14 mouse cellular contexts compared by ENCODE assay signal in genomic region chr17:32877471-32878171, GRCm38 (mm10). TPM values are rescaled to one million over a fixed set of nuclear protein-coding genes. Genes with fewer than 3 reads are reported as not detected.
DNase-seq lines count a peak whose midpoint lies in the region; ATAC-seq and TF ChIP-seq lines count a peak whose summit lies in the region.
"Had no signal": no experiment of that assay in that cellular context is flagged by ENCODE, and none has a peak within 500 bp of the region (broad histone marks: within the 10 kb centered on the region; RNA-seq: fewer than 3 reads in every experiment).

No protein-coding gene starts in this region.

- H3K36me3 ChIP-seq in heart, embryonic 10.5 days = peaks cover 27% of the 10 kb centered on the region
- no peaks in the 10 kb centered on the region for H3K36me3 ChIP-seq in lung, postnatal 0 days (ENCODE audit: insufficient read depth, low read length)
- no peaks in the 10 kb centered on the region; the same call in 1 of the 2 replicates for H3K36me3 ChIP-seq in limb, embryonic 11.5 days (ENCODE audit: control insufficient read depth, insufficient read depth, low read length)
- H3K36me3 ChIP-seq in hindbrain, embryonic 16.5 days (ENCODE audit: control insufficient read depth, insufficient read depth, low read length) = peaks cover 19% of the 10 kb centered on the region

- no peaks in the 10 kb centered on the region for H3K9me3 ChIP-seq in heart, embryonic 10.5 days
- no peaks in the 10 kb centered on the region for H3K9me3 ChIP-seq in lung, postnatal 0 days (ENCODE audit: low read length)
- no peaks in the 10 kb centered on the region for H3K9me3 ChIP-seq in limb, embryonic 11.5 days (ENCODE audit: control insufficient read depth, low read length)
- no peaks in the 10 kb centered on the region for H3K9me3 ChIP-seq in hindbrain, embryonic 16.5 days (ENCODE audit: control insufficient read depth, low read length)
- H3K9me3 ChIP-seq: forebrain, embryonic 10.5 days had no signal

- H3K4me3 ChIP-seq in heart, embryonic 10.5 days = peak overlapping the region; percentile 45
- no peak overlapping the region for H3K4me3 ChIP-seq in lung, postnatal 0 days (ENCODE audit: low read depth, low read length)
- no peak overlapping the region for H3K4me3 ChIP-seq in limb, embryonic 11.5 days (ENCODE audit: low read depth, low read length)
- no peak overlapping the region for H3K4me3 ChIP-seq in hindbrain, embryonic 16.5 days (ENCODE audit: low read length)
- H3K4me3 ChIP-seq: forebrain, embryonic 10.5 days; layer of hippocampus, adult 2 months had no signal

- no peak overlapping the region for H3K27ac ChIP-seq in heart, embryonic 10.5 days
- no peak overlapping the region for H3K27ac ChIP-seq in lung, postnatal 0 days (ENCODE audit: low read length)
- H3K27ac ChIP-seq in limb, embryonic 11.5 days (replicated peaks; ENCODE audit: low read depth, low read length) = no peak overlapping the region
- H3K27ac ChIP-seq in hindbrain, embryonic 16.5 days (ENCODE audit: low read depth, low read length) = no peak overlapping the region
- H3K27ac ChIP-seq: forebrain, embryonic 10.5 days; layer of hippocampus, adult 2 months had no signal

- no peak overlapping the region for H3K9ac ChIP-seq in lung, postnatal 0 days (replicated peaks; ENCODE audit: low read depth)
- H3K9ac ChIP-seq in limb, embryonic 11.5 days (ENCODE audit: low read length) = peak overlapping the region; percentile 37
- H3K9ac ChIP-seq in hindbrain, embryonic 16.5 days (ENCODE audit: low read depth, low read length) = no peak overlapping the region

- peaks cover 7% of the 10 kb centered on the region for H3K4me1 ChIP-seq in heart, embryonic 10.5 days
- no peaks in the 10 kb centered on the region; the same call in 1 of the 2 replicates for H3K4me1 ChIP-seq in lung, postnatal 0 days (ENCODE audit: insufficient read depth, low read depth, low read length)
- H3K4me1 ChIP-seq in limb, embryonic 11.5 days (ENCODE audit: control insufficient read depth, insufficient read depth, low read length) = peaks cover 7% of the 10 kb centered on the region
- no peaks in the 10 kb centered on the region for H3K4me1 ChIP-seq in hindbrain, embryonic 16.5 days (ENCODE audit: control insufficient read depth, insufficient read depth, low read depth, low read length)

- H3K27me3 ChIP-seq in heart, embryonic 10.5 days (ENCODE audit: insufficient read depth, poor library complexity, severe bottlenecking) = peaks cover 18% of the 10 kb centered on the region
- H3K27me3 ChIP-seq in lung, postnatal 0 days (replicated peaks; ENCODE audit: insufficient read depth, low read length) = no peaks in the 10 kb centered on the region
- H3K27me3 ChIP-seq in limb, embryonic 11.5 days (ENCODE audit: control insufficient read depth, insufficient read depth, low read length) = no peaks in the 10 kb centered on the region
- no peaks in the 10 kb centered on the region for H3K27me3 ChIP-seq in hindbrain, embryonic 16.5 days (replicated peaks; ENCODE audit: control insufficient read depth, insufficient read depth, low read length)

- no peak for ATAC-seq in lung, postnatal 0 days
- no peak for ATAC-seq in limb, embryonic 11.5 days (ENCODE audit: insufficient number of reproducible peaks, low FRiP score, low TSS enrichment, low read depth)
- no peak for ATAC-seq in hindbrain, embryonic 16.5 days

- TF ChIP-seq EP300 in lung, postnatal 0 days (IDR thresholded peaks at IDR 0.05) = no peak

- 3% methylated on average over 22 of the region's 22 CpGs for WGBS in heart, embryonic 10.5 days
- WGBS in lung, postnatal 0 days = 3% methylated on average over 22 of the region's 22 CpGs
- WGBS in limb, embryonic 11.5 days = 6% methylated on average over 22 of the region's 22 CpGs
- WGBS in hindbrain, embryonic 16.5 days = 13% methylated on average over 22 of the region's 22 CpGs

- no peak for TF ChIP-seq CTCF in lung, postnatal 0 days (IDR thresholded peaks at IDR 0.05)

- DNase-seq in heart, embryonic 10.5 days (ENCODE audit: low spot score) = no peak
- DNase-seq in heart, adult 18-20 months = no peak
- DNase-seq in lung, postnatal 0 days (ENCODE audit: low spot score) = peak; percentile 35
- no peak for DNase-seq in lung, postnatal 10 days
- DNase-seq in limb, embryonic 11.5 days (ENCODE audit: low spot score) = peak; percentile 31
- DNase-seq in yolk sac, embryonic 10.5 days (ENCODE audit: low spot score) = peak; percentile 14
- no peak for DNase-seq in layer of hippocampus, adult 18-20 months (ENCODE audit: low spot score in 2 of 2)
- DNase-seq: cerebellum, adult 11 months; lung, postnatal 14 days; right cerebral cortex, adult 18-20 months had no signal

- H3K4me2 ChIP-seq in lung, postnatal 0 days (replicated peaks; ENCODE audit: low read depth, low read length) = peak overlapping the region; percentile 25
- peak overlapping the region; percentile 51 for H3K4me2 ChIP-seq in limb, embryonic 11.5 days (ENCODE audit: low read depth, severe bottlenecking)
- no peak overlapping the region for H3K4me2 ChIP-seq in hindbrain, embryonic 16.5 days (ENCODE audit: low read length)

RNA-seq across cellular contexts. Expression of gene Zfp870, which starts 13.8 kb away (rescaled TPM):
- 4.7 and 5.3 TPM in 2 replicates for polyA plus RNA-seq in heart, embryonic 10.5 days (2016; fragmentation: Nextera tagmentation; extraction: Ambion mirVana)
- 1 to 10 TPM; 6.1 to 7.8 TPM for total RNA-seq in heart, adult 18-20 months (2021)
- 3.9 and 4.9 TPM in 2 replicates for polyA plus RNA-seq in lung, postnatal 0 days (2015; fragmentation: Nextera tagmentation; extraction: Ambion mirVana)
- 8.4 and 9.8 TPM in 2 replicates for polyA plus RNA-seq in limb, embryonic 11.5 days (2014; fragmentation: Nextera tagmentation; extraction: Ambion mirVana)
- polyA plus RNA-seq in hindbrain, embryonic 16.5 days (2015; fragmentation: Nextera tagmentation; extraction: Ambion mirVana) = 8.2 and 9.2 TPM in 2 replicates
- total RNA-seq in layer of hippocampus, adult 18-20 months (2021) = 10 to 100 TPM in 1 of 2 experiments, 1 to 10 TPM in 1; 9.9 to 11.1 TPM

RNA-seq across cellular contexts. Expression of gene Cyp4f14, which starts 39.5 kb away (rescaled TPM):
- polyA plus RNA-seq in heart, embryonic 10.5 days (2016; fragmentation: Nextera tagmentation; extraction: Ambion mirVana) = not detected in 2 replicates
- under 1 TPM in 1 of 2 experiments, not detected in 1; 0.22 TPM for total RNA-seq in heart, adult 18-20 months (2021)
- not detected in 2 replicates for polyA plus RNA-seq in lung, postnatal 0 days (2015; fragmentation: Nextera tagmentation; extraction: Ambion mirVana)
- polyA plus RNA-seq in limb, embryonic 11.5 days (2014; fragmentation: Nextera tagmentation; extraction: Ambion mirVana) = 0.09 TPM in 1 of 2 replicates, not detected in the other
- polyA plus RNA-seq in hindbrain, embryonic 16.5 days (2015; fragmentation: Nextera tagmentation; extraction: Ambion mirVana) = not detected in 2 replicates
- 1 to 10 TPM; 4.3 to 5.5 TPM for total RNA-seq in layer of hippocampus, adult 18-20 months (2021)
- total RNA-seq: granulocyte monocyte progenitor cell, adult 5-6 weeks had no signal
- polyA plus RNA-seq: forebrain, embryonic 10.5 days had no signal

RNA-seq across cellular contexts. Expression of gene Zfp799, which starts 47.6 kb away (rescaled TPM):
- polyA plus RNA-seq in heart, embryonic 10.5 days (2016; fragmentation: Nextera tagmentation; extraction: Ambion mirVana) = 8.5 and 8.7 TPM in 2 replicates
- 1 to 10 TPM; 7.9 to 9.3 TPM for total RNA-seq in heart, adult 18-20 months (2021)
- polyA plus RNA-seq in lung, postnatal 0 days (2015; fragmentation: Nextera tagmentation; extraction: Ambion mirVana) = 4.6 and 5.6 TPM in 2 replicates
- polyA plus RNA-seq in limb, embryonic 11.5 days (2014; fragmentation: Nextera tagmentation; extraction: Ambion mirVana) = 22.2 and 24.1 TPM in 2 replicates
- polyA plus RNA-seq in hindbrain, embryonic 16.5 days (2015; fragmentation: Nextera tagmentation; extraction: Ambion mirVana) = 13.2 and 17.8 TPM in 2 replicates
- total RNA-seq in layer of hippocampus, adult 18-20 months (2021) = 10 to 100 TPM; 26.6 to 30.7 TPM

Comparison
In these comparisons a context has a peak if more than half of its experiments do, and no peak if none do; other contexts are left out.
1. DNase-seq: peak in lung, postnatal 0 days (single experiment), limb, embryonic 11.5 days (single experiment) and yolk sac, embryonic 10.5 days (single experiment); none in heart, embryonic 10.5 days (single experiment), heart, adult 18-20 months (0 of 2), lung, postnatal 10 days (single experiment) and layer of hippocampus, adult 18-20 months (0 of 2).